Comparison of ENCODE assay signal across 8 mouse cellular contexts in the genomic region with DNA sequence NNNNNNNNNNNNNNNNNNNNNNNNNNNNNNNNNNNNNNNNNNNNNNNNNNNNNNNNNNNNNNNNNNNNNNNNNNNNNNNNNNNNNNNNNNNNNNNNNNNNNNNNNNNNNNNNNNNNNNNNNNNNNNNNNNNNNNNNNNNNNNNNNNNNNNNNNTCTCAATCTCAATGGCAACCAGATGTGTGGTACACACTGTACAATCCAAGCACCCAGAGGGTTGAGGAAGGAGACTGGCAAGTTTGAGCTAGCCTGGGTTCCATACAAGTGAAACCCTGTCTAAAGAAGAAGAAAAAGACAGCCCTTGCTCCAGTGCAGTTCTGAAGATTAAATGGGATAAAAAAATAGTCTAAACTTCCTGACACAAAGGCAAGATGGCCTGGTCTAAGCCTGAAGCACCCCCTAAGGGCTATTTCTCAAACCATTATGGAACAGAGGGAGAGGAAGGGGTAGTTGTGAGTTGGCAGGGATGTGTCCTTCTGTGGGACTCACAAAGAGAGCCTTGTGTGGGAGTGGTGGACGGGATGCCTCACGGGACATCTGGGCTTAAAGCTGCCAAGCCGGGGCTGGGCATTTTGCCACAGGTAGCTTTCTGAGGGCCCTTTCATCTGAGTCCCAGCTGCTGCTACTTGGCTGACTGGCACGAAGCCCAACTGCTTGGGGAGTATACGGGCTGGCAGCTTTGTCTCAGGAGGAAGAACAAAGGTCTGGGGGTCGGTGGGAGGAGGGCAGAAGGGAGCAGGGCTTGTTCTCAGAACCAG. TPM values are rescaled to one million over a fixed set of nuclear protein-coding genes. Genes with fewer than 3 reads are reported as not detected.
A peak's percentile ranks its signal among the peaks of the same experiment; 100 is the strongest.
DNase-seq lines count a peak whose midpoint lies in the region; ATAC-seq lines count a peak whose summit lies in the region.

No protein-coding gene starts in this region.

- H3K27ac ChIP-seq in brown adipose tissue, adult 24 weeks (replicated peaks; ENCODE audit: low read depth, low read length), result peak overlapping the region; percentile 33; the same call in 1 of the 2 replicates

- H3K4me3 ChIP-seq in brown adipose tissue, adult 24 weeks (ENCODE audit: insufficient read depth, low read depth, low read length), result no peak overlapping the region

- H3K4me1 ChIP-seq in brown adipose tissue, adult 24 weeks (ENCODE audit: control insufficient read depth, insufficient read depth, insufficient read length, low read length), result 0 out of 2 replicates have a peak, but pooled peaks cover 9% of the 10 kb centered on the region

- ATAC-seq in frontal cortex, adult (ENCODE audit: low TSS enrichment), result peak; percentile 94

- peak; percentile 93 for DNase-seq in 3T3-L1 (ENCODE audit: low read depth, low spot score)
- DNase-seq in heart, postnatal 4 days, result peak; percentile 93
- DNase-seq in layer of hippocampus, adult 18-20 months (ENCODE audit: low spot score in 2 of 2), result peak; percentile 85 to 93
- peak; percentile 87 for DNase-seq in lung, postnatal 14 days
- DNase-seq in right cerebral cortex, postnatal 36 days (ENCODE audit: low spot score in 2 of 2), result peak; percentile 88
- DNase-seq in embryo, embryonic 10 days (ENCODE audit: low spot score), result no peak

RNA-seq across cellular contexts. Expression of a gene that starts 4.8 kb away (rescaled TPM):
- 0.67 and 2.2 TPM in 2 replicates for polyA plus RNA-seq in brown adipose tissue, adult 24 weeks (2012; ENCODE audit: insufficient read depth, insufficient read length, missing spikeins)
- under 1 TPM; 0.36 to 0.50 TPM for total RNA-seq in heart, postnatal 4 days (2021)
- 1 to 10 TPM; 5.0 to 5.3 TPM for total RNA-seq in layer of hippocampus, adult 18-20 months (2021)

RNA-seq across cellular contexts. Expression of a gene that starts 28.8 kb away (rescaled TPM):
- polyA plus RNA-seq in brown adipose tissue, adult 24 weeks (2012; ENCODE audit: insufficient read depth, insufficient read length, missing spikeins), result 5,792 and 7,164 TPM in 2 replicates
- total RNA-seq in heart, postnatal 4 days (2021), result 1 to 10 TPM; 4.3 to 6.4 TPM
- total RNA-seq in layer of hippocampus, adult 18-20 months (2021), result 10 to 100 TPM; 41.0 to 47.8 TPM

RNA-seq across cellular contexts. Expression of a gene that starts 34.4 kb away (rescaled TPM):
- polyA plus RNA-seq in brown adipose tissue, adult 24 weeks (2012; ENCODE audit: insufficient read depth, insufficient read length, missing spikeins), result 18.9 and 20.0 TPM in 2 replicates
- 10 to 100 TPM; 46.4 to 48.9 TPM for total RNA-seq in heart, postnatal 4 days (2021)
- total RNA-seq in layer of hippocampus, adult 18-20 months (2021), result 10 to 100 TPM; 31.0 to 34.6 TPM

RNA-seq across cellular contexts. Expression of a gene that starts 46.5 kb away (rescaled TPM):
- polyA plus RNA-seq in brown adipose tissue, adult 24 weeks (2012; ENCODE audit: insufficient read depth, insufficient read length, missing spikeins), result 931 and 1,246 TPM in 2 replicates
- 100 to 1,000 TPM; 507 TPM for total RNA-seq in heart, postnatal 4 days (2021)
- total RNA-seq in layer of hippocampus, adult 18-20 months (2021), result 100 to 1,000 TPM; 221 to 224 TPM

Comparison
In these comparisons a context has a peak if more than half of its experiments do, and no peak if none do; other contexts are left out.
1. RNA of a gene that starts 4.8 kb away (total RNA-seq): 5.0 to 5.3 TPM in layer of hippocampus, adult 18-20 months; 0.36 to 0.50 TPM in heart, postnatal 4 days; every median in the first group is over 4 times any median in the second.
2. RNA of a gene that starts 28.8 kb away (total RNA-seq): 41.0 to 47.8 TPM in layer of hippocampus, adult 18-20 months; 4.3 to 6.4 TPM in heart, postnatal 4 days; every median in the first group is over 4 times any median in the second.